Mouse (Mus musculus) large intestine, adult 2 months (tissue): Measurements from ENCODE around the gene Golga2. TPM values are rescaled to one million over a fixed set of nuclear protein-coding genes. Genes with fewer than 3 reads are reported as not detected.

Source experiments
- DNase-seq: peaks from one replicate; pipeline ENCODE4 v3.0.0-alpha.2; 2012; ENCODE audit warnings: low read depth, low spot score
- WGBS: fragments of 180-500 bp; shearing (Covaris S2); methylation state at CpG from one replicate; pipeline ENCODE4 v1.1.7; 2018; 5-methylcytosine and 5-hydroxymethylcytosine counted together
- polyA plus RNA-seq: library from polyadenylated mRNA; depleted of rRNA; stranded (reverse); fragments of >200 nt; gene quantifications from 2 replicates; pipeline ENCODE4 v1.2.3, GENCODE M21; 2012

Gene Golga2
- polyA plus RNA-seq, 1 experiment: 26.0 TPM

DNA sequence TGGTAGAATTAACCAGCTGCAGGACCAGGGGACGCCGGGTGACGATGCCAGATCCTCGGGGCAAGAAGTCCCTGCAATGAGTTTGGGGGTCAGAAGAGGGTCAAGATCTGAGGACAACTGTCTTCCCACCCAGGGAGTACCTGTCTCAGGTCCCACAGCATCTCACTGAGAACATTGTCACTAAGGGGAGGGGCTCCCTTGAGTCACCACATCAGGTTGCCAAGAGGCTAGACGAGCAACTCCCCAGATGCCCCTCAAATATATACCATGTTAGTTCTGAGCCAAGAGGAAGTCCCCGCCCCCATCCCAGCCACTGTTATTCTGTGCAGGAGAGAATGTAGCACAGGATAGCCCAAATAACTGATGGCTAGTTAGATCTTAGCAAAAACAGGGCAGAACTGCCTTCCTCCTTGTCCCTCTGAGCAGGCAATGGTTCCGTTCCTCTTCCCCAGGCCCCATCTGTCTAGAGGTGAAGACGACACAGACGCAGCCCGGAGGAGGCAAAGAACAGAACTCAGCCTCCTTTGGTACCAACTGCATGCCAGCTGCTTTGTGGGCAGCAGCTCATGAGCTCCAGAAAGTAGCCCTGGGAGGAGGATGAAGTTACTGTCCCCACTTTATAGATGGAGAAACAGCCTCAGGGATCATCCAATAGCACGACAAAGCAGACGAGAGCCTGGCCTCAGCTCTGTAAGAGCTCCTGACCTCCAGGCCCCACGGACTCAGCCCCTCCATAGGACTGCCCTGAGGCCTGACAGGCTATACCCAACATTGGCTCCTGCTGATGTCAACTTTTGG is 53.9 kb downstream of the Golga2 start:
- 81% methylated on average over 13 of the region's 13 CpGs for whole genome bisulfite sequencing

DNA sequence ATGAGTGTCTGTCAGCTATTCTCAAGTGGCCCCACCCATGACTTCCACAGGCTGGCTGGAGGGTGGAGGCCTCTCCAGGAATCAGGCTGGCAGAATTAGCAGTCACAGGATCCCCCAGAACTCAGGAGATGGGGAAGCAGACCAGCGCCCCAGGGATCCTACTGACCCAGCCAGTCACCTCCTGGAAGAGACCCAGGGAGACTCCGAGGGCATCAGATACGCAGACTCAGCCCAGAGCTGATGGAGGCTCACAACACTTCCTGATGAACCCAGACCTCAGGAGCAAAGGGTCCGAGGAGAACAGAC is 54.4 kb downstream of the Golga2 start:
- WGBS: 81% methylated on average over 4 of the region's 4 CpGs
- DNase-seq: no peak

More for the DNA sequence above, 53.9 kb downstream of the Golga2 start:
- no peak for DNase-seq

DNA sequence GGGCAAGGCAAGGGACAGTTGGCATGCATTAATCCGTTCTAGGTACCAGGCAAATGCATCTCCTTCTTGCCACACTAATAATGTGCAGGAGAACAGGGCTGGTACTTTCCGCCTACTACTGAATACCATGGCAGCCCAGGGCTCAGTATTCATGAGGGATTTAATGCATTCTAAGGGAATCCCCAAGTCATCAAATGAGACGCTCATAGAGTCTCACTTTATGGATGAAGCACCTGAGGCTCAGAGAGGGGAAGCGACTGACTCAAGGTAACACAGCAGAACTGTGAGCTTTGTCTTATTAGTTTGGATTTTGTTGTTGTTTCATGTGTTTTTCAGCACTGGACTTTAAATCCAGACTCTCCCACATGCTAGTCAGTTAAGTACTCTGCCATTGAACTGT is 54.9 kb downstream of the Golga2 start:
- no peak for DNase-seq
- WGBS: 84% methylated on average over 4 of the region's 4 CpGs

DNA sequence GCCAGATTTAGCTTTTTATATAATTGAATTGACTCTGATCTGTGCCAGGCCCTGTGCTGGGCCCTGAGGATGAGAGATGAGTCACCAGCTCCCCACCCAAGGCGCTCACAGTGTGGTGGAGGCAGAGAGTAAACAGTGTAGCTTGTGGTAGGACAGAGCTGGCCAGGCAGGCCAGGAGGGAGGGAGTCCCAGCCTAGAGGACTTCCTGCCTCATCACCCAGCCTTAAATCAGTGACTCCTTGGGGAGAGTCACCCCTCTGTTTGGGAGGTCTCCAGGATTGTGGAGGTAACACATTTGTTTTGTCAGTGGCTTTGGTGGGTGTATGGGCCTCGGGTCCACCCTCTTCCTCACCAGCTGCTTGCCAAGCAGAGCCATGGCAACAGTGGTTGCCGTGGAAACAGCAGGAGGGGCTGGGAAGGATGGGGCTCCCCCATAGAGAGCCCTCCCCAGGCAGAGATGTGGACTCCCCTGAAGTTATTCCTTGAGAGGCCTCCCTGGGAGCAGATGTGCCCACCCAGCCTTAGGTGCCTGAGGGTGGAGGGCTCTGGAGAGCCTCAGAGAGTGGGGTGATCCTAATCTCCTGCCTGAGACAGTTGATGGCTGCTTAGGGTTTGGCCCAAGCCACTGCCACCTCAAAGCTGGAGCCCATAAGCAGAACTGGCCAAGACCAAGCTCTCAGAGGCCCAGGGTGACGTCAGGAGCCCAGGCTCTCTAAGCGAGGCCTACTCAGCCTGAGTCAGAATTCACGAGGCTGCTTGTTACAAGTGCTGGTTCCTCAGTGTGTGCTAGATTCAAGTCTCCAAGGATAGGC is 55.6 kb downstream of the Golga2 start:
- 49% methylated on average over 6 of the region's 6 CpGs for WGBS
- DNase-seq: no peak

DNA sequence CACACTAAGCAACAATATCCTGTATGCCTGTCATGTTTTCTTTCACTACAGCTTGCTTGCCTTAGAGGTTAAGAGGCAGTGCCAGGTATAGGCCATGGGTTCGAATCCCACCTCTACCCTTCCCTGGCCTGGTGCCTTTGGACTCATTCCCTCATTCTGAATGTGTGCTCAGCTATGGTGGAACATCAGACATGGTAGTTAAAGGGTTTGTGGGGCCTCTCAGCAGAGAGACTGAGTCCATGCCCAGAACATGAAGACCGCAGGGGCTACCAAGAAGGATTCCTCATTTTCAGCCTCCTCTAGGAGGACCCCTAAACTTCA is 56.1 kb downstream of the Golga2 start:
- 99% methylated on average over 2 of the region's 2 CpGs for WGBS
- no peak for DNase-seq

DNA sequence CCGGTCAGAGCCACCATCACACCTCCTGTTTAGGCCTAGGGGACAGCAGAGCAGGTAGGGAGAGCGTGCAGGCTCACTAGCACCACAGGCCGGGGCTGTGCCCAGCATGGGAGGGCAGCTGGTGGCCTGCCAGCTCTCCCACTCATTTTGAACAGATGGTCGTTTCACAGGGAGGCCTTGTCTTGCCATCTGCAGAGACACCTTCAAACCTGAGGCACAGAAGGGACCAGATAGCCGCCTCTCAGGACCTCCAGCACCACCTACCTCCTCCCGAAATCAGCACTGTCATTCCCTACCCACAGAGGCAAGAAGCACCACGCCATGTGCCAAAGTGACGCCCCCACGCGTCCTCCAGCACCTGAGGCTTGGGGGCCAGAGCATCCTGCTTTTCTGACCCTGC is 56.9 kb downstream of the Golga2 start:
- 85% methylated on average over 10 of the region's 10 CpGs for WGBS
- DNase-seq: no peak

DNA sequence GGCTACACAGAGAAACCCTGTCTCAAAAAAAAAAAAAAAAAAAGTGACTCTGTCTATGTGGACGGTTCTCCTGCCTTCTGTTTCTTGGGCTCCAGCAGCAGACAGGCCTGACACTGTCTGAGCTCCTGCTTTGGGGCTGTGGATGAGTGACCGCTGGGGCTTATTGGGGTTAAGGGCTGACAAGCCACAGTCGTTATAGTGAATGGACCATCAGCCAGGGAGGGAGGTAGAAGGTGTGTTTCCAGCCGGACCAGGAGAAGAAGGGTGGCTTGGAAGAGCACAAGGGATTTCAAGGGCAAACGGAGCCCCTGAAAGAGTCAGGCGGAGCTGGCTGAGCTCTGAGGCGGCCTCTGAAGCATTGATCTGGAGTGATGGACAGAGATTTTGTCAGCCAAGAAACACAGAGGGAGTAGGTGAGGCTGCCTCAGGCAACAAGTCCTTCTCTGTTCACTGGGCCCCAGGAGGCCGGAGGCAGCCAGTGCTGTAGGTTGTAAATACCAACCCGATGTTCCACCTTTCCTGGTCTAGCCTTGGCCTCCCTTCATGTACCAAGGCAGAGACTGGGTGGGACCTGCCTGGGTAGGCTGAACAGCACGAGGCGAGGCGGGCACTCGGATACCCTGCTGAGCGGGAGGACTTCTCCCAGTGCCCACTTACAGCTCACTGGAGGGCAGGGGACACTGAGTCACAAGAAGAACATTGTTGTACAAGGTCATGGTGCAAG is 57.6 kb downstream of the Golga2 start:
- no peak for DNase-seq
- WGBS: 68% methylated on average over 14 of the region's 14 CpGs

DNA sequence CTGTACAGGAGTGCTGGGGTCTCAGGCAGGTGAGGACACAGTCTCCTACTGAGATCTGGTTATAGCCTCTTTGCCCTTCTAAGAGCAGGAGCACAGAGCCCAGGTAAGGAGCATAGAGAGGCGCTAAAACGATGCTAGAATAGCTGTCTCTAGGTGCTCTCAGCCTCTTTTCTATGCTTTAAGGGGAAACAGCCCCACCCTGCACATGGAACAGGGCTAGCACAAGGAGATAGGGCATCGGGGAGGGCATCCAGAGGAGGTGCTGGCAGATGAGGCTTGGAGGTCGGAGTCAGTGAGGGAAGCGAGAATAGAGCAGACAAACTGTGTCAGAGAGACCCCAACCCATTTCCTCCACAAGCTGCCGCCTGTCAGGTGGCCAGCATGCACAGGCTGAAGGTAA is 59.8 kb downstream of the Golga2 start:
- WGBS: 88% methylated on average over 6 of the region's 6 CpGs
- DNase-seq: no peak

DNA sequence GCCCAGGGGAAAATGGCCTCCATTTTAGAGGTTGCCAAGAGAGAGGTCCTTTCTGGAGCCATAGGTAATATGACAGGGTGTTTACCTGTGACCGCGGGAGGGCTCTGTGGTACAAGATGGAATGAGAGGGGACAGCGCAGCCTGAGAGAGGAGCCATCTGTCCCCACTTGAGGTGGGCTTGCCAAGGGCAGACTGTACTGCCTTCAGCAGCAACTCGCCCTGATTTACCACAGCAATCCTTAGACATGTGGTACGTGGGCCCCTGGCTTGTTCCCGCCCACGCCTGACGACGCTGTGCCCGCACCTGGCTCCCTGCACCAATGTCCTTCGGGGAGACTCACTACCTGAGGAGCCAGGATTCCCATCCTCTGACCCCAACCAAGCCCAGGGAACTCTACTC is 61.1 kb downstream of the Golga2 start:
- no peak for DNase-seq

DNA sequence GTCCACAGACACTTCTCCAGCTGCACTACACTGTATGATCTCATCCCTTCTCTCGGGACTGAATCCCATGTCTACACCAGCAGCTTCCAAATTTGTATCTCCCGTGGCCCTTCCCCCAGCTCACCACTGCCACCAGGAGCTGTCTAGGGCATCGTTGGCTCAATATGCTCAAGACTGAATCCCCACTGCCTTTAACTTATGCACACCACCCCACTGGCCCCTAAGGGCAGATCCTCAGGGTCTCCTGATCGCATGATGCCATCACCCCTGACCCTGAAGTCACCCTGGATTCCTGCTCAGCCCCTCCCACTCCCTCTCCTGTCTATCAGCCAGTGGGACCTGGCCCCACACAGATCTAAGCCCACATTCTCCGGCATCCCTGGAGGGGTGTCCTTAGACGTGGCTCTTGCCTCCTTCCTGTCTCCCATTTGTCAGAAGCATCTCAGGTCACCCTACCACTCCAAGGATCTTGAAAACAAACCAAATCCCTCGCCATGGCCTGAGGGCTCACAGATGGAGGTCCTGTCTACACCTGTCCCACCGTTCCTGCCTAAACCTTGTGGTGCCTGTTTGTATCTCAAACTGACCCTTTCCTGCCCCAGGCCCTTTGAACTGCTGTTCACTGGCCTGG is 62.6 kb downstream of the Golga2 start:
- WGBS: 67% methylated on average over 8 of the region's 8 CpGs

More for the DNA sequence above, 61.1 kb downstream of the Golga2 start:
- 76% methylated on average over 11 of the region's 11 CpGs for WGBS

DNA sequence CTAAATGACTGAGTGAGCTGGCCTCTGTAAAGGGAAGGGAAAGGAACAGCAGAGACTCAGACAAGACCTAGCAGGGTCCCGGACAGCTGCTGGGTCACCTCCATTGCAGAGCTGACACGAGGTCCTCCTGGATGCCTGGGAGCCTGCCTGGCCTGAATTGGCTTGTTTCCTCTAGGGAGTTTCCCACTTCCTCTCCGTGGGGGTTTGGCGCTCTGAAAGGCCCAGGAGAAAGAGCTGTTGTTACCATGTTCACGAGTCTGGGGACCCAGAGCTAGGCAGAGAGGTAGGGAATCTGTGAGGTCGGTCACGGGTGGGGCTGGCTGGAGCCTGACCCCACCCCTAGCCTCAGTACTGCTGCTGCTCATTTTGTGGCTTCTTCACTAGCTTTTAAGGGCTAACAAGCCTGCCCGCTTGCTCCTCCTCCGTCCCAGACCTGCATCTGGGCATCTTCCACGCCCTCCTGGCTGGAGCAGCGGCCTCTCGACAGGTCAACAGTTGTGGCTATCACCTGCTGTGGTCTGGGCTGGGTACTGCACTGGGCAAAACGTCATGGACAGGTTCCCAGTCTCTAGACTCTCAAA is 63.4 kb downstream of the Golga2 start:
- DNase-seq: no peak
- WGBS: 36% methylated on average over 13 of the region's 13 CpGs

More for the DNA sequence above, 62.6 kb downstream of the Golga2 start:
- no peak for DNase-seq

DNA sequence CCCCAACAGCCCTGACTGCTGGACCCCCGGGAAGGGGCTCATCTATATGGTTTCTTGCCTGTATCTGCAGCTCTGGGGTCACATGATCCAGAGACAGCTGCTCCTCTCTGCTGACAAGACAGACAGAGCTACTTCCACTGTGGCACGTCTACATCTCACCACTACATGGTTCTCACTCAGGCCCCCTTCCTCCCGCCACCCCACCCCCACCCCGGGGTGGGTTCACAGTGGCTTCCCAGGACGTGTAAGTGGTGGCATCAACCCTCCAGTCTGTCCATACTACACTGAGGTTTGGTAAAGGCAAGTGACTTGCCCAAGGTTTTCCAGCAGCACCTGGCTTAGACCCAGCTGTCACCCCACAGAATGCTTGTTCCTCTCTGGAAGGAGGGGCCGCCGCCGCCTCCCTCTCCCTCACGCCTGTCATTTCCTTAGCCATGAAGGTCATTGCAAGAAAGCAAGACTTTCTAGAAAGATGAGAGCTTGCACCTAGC is 64.3 kb downstream of the Golga2 start:
- whole genome bisulfite sequencing: 47% methylated on average over 9 of the region's 9 CpGs
- DNase-seq: no peak

DNA sequence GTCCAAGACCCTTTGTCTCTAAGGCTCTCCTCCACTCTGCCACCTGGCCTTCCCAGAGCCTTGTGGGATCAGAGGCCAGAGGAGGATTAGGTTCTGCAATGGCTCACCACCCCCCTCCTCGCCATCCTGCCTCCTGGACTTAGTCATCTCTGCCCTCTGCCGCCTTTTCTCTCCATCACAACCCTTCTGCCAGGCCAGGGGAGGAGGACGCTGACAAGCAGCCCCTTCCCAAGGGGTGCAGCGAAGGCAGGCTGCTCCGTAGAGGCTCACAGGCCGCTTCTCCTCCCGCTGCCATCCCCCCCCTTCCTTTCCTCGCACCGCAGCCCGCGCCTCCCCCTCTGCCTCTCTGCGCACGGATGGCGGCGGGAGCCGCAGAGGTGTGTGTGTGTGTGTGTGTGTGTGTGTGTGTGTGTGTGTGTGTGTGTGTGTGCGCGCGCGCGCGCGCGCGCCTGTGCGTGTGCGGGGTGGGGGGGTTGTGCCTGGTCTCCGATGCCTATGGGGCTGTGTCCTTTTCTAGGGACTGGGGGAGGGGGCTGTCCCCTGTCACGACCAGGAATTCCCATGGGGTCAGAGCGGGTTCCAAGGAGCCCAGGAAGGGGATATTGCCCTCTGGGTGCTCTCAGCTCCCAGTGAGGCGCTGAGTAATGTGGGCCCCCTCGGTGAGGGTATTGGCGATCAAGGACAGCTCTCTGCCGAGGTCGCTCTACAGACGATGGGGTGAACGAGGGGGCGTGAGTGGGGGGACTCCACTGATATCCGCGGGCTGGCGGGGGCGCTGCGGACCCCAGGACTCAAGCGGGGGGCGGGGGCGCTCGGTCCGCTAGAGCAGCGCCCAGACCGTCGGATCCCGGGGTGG is 65.2 kb downstream of the Golga2 start, which contains the start of gene Ciz1:
Ciz1 (plus strand) TSS at position 177 of the 856 bp plus-strand sequence.
- no peak for DNase-seq
- WGBS: 1% methylated on average over 52 of the region's 52 CpGs

DNA sequence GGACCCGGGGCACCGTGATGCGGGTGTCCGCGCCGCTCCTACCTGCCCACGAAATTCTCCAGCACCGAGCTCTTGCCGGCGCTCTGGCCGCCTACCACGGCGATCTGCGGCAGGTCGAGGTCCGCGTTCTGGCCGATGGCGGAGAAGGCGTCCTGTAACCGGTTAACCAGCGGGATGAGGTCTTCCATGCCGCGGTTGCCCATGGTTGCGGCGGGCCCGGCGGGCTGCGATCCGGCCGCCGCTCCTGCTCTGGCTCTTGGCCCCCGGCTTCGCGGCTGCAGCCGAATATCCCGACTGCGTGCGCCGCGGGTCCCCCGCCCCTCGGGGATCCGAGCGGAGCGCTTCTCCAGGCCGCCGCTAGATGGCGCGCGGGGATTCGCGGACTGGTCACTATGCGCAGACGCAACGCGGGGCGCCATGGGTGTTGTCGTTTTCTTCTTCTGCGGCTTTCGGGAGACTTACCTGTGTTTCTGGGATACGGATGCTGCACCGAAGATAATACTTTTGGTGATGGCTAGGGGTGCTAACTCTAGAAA is 65.9 kb downstream of the Golga2 start, which contains the start of gene Dnm1:
Dnm1 (minus strand) TSS at position 332 of the 536 bp plus-strand sequence.
- no peak for DNase-seq

DNA sequence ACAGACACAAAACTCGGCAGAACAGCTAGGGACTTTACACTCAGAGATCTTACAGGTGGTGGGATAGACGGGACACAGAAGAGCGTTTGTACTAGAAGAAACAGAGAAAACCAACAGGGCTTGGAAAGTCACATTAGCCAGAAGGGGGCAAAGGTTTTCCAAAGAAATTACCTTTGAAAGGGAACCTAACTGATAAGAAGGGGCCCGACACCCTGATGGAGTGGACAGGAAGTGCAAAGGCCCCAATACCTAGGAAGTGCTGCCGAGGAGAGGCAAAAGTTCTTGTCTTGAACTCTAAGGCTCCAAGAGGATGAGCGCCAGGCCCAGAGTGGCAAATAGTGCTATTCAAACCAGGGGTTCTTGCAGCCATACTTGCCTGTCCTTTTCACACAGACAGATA is 66.7 kb downstream of the Golga2 start:
- DNase-seq: no peak
- 37% methylated on average over 6 of the region's 6 CpGs for WGBS

More for the DNA sequence above, 65.9 kb downstream of the Golga2 start, which contains the start of gene Dnm1:
- WGBS: under 1% methylated on average over 63 of the region's 63 CpGs

DNA sequence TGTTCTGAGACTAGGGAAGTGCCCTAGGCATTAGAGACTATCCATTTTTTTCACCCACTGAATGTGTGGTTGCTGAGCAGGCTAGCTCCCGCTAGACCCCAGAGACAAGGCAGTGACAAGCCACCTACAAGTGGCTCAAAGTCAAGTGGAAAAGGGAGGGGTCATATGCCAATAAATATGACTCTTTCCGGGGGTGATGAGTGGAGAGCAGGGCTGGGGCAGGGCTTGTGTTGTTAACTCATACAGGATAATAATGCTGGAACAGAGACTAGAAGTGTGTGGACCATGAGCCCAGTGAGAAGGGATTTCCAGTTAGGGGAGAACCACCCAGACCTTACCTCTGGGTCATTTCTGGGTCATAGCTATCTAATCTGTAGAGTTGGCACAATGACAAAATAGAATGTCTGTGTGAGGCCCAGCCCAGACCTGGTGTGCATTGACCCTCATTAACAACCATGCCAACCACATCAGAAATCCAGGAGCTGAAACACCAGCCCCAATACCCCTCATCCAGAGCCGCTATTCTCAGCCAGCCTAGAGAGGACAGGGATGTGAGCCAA is 67.2 kb downstream of the Golga2 start:
- no peak for DNase-seq
- 52% methylated on average over 3 of the region's 3 CpGs for WGBS

DNA sequence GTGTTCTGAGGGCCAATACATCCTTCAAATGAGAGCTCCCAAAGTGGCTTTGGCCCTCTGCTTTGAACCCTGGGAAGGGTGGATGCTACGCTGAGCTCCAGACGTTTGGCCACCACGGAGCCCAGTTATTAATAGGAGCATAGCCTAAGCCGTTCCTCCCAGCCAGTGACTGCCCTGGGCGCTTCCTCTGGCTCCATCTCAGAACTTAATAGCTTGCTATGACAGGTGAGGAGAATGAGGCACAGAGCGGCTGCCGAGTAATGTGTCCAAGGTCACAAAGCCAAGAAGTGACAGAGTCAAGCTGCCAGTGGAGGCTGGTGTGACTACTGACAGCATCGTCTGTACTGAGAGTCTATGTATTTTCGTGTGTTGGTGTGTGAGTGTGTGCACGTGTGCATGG is 69.0 kb downstream of the Golga2 start:
- no peak for DNase-seq
- WGBS: 77% methylated on average over 10 of the region's 10 CpGs
